Mouse (Mus musculus) brain, embryonic 14.5 days (tissue): ENCODE results near the gene Exosc5.

Experiments
- CTCF ChIP-seq: fragments of 200-500 bp; IDR thresholded peaks from 2 replicates; pipeline ENCODE4 v1.5.1; 2012; ENCODE audit warnings: inconsistent platforms, mild to moderate bottlenecking, moderate library complexity, borderline replicate concordance; ENCODE audit not compliant: insufficient read depth, insufficient read length; ENCODE audit errors: extremely low read depth
- POLR2A ChIP-seq: fragments of 200-500 bp; IDR thresholded peaks from 2 replicates; pipeline ENCODE4 v1.6.1; 2012; ENCODE audit warnings: mild to moderate bottlenecking, inconsistent platforms, borderline replicate concordance; ENCODE audit not compliant: poor library complexity, insufficient read depth, insufficient read length, severe bottlenecking; ENCODE audit errors: extremely low read depth

GRCm38 (mm10) chr7:25712801-25713200, 53.8 kb downstream of the Exosc5 start:
- TF ChIP-seq POLR2A (no peak), CTCF (no peak)
